Mouse (Mus musculus) erythroblast, embryonic 14.5 days (primary cell): ENCODE results near the gene Olfr427. TPM values are rescaled to one million over a fixed set of nuclear protein-coding genes. Genes with fewer than 3 reads are reported as not detected.

Source experiments
- H3K27me3 ChIP-seq: 2 replicates; pipeline ENCODE4 v1.6.1; 2012; ENCODE audit warnings: inconsistent platforms; ENCODE audit not compliant: control insufficient read depth
- H3K36me3 ChIP-seq: 2 replicates; pipeline ENCODE4 v1.6.1; 2012; ENCODE audit warnings: mild to moderate bottlenecking, inconsistent platforms; ENCODE audit not compliant: control insufficient read depth
- H3K4me1 ChIP-seq: 2 replicates; pipeline ENCODE4 v1.6.1; 2012; ENCODE audit warnings: inconsistent platforms; ENCODE audit not compliant: control insufficient read depth
- H3K4me3 ChIP-seq: replicated peaks from 2 replicates; pipeline ENCODE3; 2012; ENCODE audit warnings: moderate library complexity, mild to moderate bottlenecking, inconsistent platforms
- H3K9me3 ChIP-seq: 2 replicates; pipeline ENCODE4 v1.6.1; 2012; ENCODE audit warnings: low read length, inconsistent platforms, mixed read lengths; ENCODE audit not compliant: control insufficient read depth
- GATA1 ChIP-seq: IDR thresholded peaks from 2 replicates; pipeline ENCODE4 v1.6.1; 2012; ENCODE audit warnings: low read length, inconsistent platforms, mixed read lengths
- TAL1 ChIP-seq: IDR thresholded peaks from 3 replicates; pipeline ENCODE4 v1.6.1; 2012; ENCODE audit warnings: low read length, inconsistent platforms, mixed read lengths
- polyA plus RNA-seq: library from polyadenylated mRNA; stranded (reverse); fragments of >175 nt; gene quantifications from 2 replicates; pipeline ENCODE4 v1.2.3, GENCODE M21; 2012

The Olfr427 gene
- polyA plus RNA-seq, 1 experiment, result not detected

DNA sequence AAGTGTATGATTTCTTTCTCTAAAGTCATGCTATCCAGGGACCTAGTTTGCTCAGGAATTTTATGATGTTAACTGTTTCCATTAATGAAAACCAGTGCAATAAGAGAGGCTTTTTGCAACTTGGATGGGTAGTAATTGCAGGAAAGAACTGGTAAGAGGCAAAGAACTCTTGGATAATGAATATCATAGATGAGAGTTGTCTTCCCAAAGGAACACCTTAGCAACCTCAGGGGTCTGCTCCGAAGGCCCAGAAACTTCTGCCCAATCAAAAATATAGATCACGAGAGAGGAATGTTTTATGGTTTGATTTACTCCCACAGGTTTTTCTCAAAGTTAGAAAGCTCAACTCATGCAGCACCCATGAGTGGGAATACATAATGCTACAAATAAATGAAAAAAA lies 12.7 kb upstream of the Olfr427 start, which contains the start of gene Olfr429:
Olfr429 (plus strand) TSS at position 301 of the 400 bp plus-strand sequence.
- H3K4me3 ChIP-seq, result no peak within 1 kb of the TSS
- no peak for TF ChIP-seq GATA1
- no peak for TF ChIP-seq TAL1
- no peaks in the 10 kb centered on the region for H3K36me3 ChIP-seq
- no peaks in the 10 kb centered on the region for H3K9me3 ChIP-seq
- H3K27me3 ChIP-seq, result no peaks in the 10 kb centered on the region
- H3K4me1 ChIP-seq, result no peaks in the 10 kb centered on the region

DNA sequence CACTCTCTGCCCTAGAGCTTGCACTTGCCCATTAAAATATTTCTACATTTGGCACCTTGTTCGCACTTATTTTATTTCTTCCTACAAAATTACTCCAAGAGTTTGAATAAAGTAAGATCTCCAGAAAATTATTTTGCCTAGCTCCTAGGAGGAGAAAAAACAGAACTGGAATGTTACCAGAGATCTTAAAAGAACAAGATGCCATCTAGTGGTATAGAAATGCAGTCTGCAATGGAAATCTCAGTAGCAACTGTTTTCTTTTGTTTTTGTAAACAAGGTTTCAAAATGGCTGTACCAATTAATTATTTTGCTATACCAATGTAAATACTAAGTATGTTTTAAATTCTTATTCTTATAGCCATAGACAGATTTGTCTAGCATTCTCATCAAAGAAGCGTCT lies 7.0 kb downstream of the Olfr427 start:
- Histone ChIP-seq H3K27me3 (no peaks in the 10 kb centered on the region), H3K36me3 (no peaks in the 10 kb centered on the region), H3K4me3 (no peak overlapping the region), H3K4me1 (no peaks in the 10 kb centered on the region), H3K9me3 (no peaks in the 10 kb centered on the region)
- TF ChIP-seq GATA1 (no peak), TAL1 (no peak)

DNA sequence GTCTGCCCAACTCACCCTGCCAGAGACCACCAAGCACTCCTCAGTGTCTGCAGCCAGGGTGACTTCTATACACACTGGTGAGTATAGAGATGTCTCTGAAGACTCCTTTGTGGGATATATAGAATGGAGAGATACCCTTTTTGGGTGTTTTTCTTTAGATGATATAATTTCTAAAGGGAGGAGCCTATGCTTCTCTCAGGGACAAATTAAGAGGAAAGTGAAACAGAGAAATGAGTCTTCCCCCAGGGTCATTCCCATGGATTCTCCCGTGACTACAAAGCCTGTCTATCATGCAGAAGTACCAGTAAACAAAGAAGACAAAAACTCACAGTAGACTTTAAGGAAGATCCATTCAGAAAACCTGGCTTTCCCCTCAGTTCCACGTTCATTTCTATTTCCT lies 24.4 kb downstream of the Olfr427 start, which contains the start of gene Olfr231:
Olfr231 (minus strand) TSS at position 101 of the 400 bp plus-strand sequence.
- H3K4me1 ChIP-seq, result no peaks in the 10 kb centered on the region
- no peak within 1 kb of the TSS for H3K4me3 ChIP-seq
- TF ChIP-seq TAL1 (no peak), GATA1 (no peak)
- no peaks in the 10 kb centered on the region for H3K36me3 ChIP-seq
- H3K9me3 ChIP-seq, result no peaks in the 10 kb centered on the region
- no peaks in the 10 kb centered on the region for H3K27me3 ChIP-seq

- Histone ChIP-seq H3K4me1 (no peaks in the 10 kb centered on the region), H3K4me3 (no peak within 1 kb of the TSS), H3K36me3 (no peaks in the 10 kb centered on the region), H3K27me3 (no peaks in the 10 kb centered on the region), H3K9me3 (no peaks in the 10 kb centered on the region)
- TF ChIP-seq TAL1, result no peak
- no peak for TF ChIP-seq GATA1
Measured at GRCm38 (mm10) chr1:174131217-174131616, 34.5 kb downstream of the Olfr427 start, which contains the start of gene Olfr424. Gene Olfr424, plus strand, starts transcription at chr1:174131517.

- Histone ChIP-seq H3K36me3 (no peaks in the 10 kb centered on the region), H3K27me3 (no peaks in the 10 kb centered on the region), H3K4me1 (no peaks in the 10 kb centered on the region), H3K4me3 (no peak overlapping the region), H3K9me3 (no peaks in the 10 kb centered on the region)
- TF ChIP-seq TAL1, result no peak
- no peak for TF ChIP-seq GATA1
Measured at GRCm38 (mm10) chr1:174131999-174132398, 35.3 kb downstream of the Olfr427 start.

- no peak for TF ChIP-seq TAL1
- no peak for TF ChIP-seq GATA1
- no peaks in the 10 kb centered on the region for H3K27me3 ChIP-seq
- H3K4me1 ChIP-seq, result no peaks in the 10 kb centered on the region
- no peak overlapping the region for H3K4me3 ChIP-seq
- H3K9me3 ChIP-seq, result no peaks in the 10 kb centered on the region
- H3K36me3 ChIP-seq, result no peaks in the 10 kb centered on the region
Measured at GRCm38 (mm10) chr1:174141384-174141783, 44.7 kb downstream of the Olfr427 start.

GRCm38 (mm10) chr1:174146696-174147095 lies 50.0 kb downstream of the Olfr427 start:
- TF ChIP-seq GATA1 (no peak), TAL1 (no peak)
- Histone ChIP-seq H3K36me3 (no peaks in the 10 kb centered on the region), H3K9me3 (no peaks in the 10 kb centered on the region), H3K4me1 (no peaks in the 10 kb centered on the region), H3K4me3 (no peak overlapping the region), H3K27me3 (no peaks in the 10 kb centered on the region)

- no peaks in the 10 kb centered on the region for H3K27me3 ChIP-seq
- H3K36me3 ChIP-seq, result no peaks in the 10 kb centered on the region
- TF ChIP-seq TAL1, result no peak
- TF ChIP-seq GATA1, result no peak
- H3K9me3 ChIP-seq, result no peaks in the 10 kb centered on the region
- no peak overlapping the region for H3K4me3 ChIP-seq
- no peaks in the 10 kb centered on the region for H3K4me1 ChIP-seq
Measured at GRCm38 (mm10) chr1:174149289-174149688, 52.6 kb downstream of the Olfr427 start.

Other genes with a start within 250 kb of the Olfr427 start
- gene Ifi211, start 183.8 kb upstream of the Olfr427 start, polyA plus RNA-seq, result not detected in 2 replicates
- gene Mndal, start 154.4 kb upstream of the Olfr427 start, polyA plus RNA-seq, result not detected in 2 replicates
- 0.02 TPM in 1 of 2 replicates, not detected in the other for gene Ifi203, start 154.2 kb upstream of the Olfr427 start, polyA plus RNA-seq
- not detected in 2 replicates for gene Ifi202b, start 114.1 kb upstream of the Olfr427 start, polyA plus RNA-seq
- not detected in 2 replicates for gene Ifi205, start 65.1 kb upstream of the Olfr427 start, polyA plus RNA-seq
- not detected in 2 replicates for gene Olfr433, start 56.2 kb upstream of the Olfr427 start, polyA plus RNA-seq
- not detected in 2 replicates for gene Olfr432, start 47.7 kb upstream of the Olfr427 start, polyA plus RNA-seq
- not detected in 2 replicates for gene Olfr430, start 30.3 kb upstream of the Olfr427 start, polyA plus RNA-seq
- gene Olfr429, start 12.6 kb upstream of the Olfr427 start, polyA plus RNA-seq, result not detected in 2 replicates
- gene Olfr231, start 24.3 kb downstream of the Olfr427 start, polyA plus RNA-seq, result not detected in 2 replicates
- not detected in 2 replicates for gene Olfr424, start 34.6 kb downstream of the Olfr427 start, polyA plus RNA-seq
- gene Olfr420, start 58.7 kb downstream of the Olfr427 start, polyA plus RNA-seq, result not detected in 2 replicates
- gene Spta1, start 75.9 kb downstream of the Olfr427 start, polyA plus RNA-seq, result 3.5 and 4.1 TPM in 2 replicates
- not detected in 2 replicates for gene Olfr419, start 155.2 kb downstream of the Olfr427 start, polyA plus RNA-seq
- not detected in 2 replicates for gene Mptx1, start 233.6 kb downstream of the Olfr427 start, polyA plus RNA-seq